Mouse (Mus musculus) embryonic facial prominence, embryonic 11.5 days (tissue): ENCODE results near the gene Palld. TPM values are rescaled to one million over a fixed set of nuclear protein-coding genes. Genes with fewer than 3 reads are reported as not detected.

Source experiments
- ATAC-seq: fragments of 200-750 bp; cut with Nextera tagmentation; replicated peaks from 2 replicates; pipeline ENCODE4 v1.8.0; 2017; ENCODE audit warnings: low read depth; ENCODE audit not compliant: insufficient number of reproducible peaks, low FRiP score, low TSS enrichment
- DNase-seq: peaks from one replicate; pipeline ENCODE4 v3.0.0-alpha.2; 2015; ENCODE audit warnings: low spot score
- H3K27ac ChIP-seq: fragments of 300-500 bp; sonication (generic); replicated peaks from 2 replicates; pipeline ENCODE4 v1.5.1; 2014; ENCODE audit warnings: mild to moderate bottlenecking, low read depth, low read length, control low read depth
- H3K27me3 ChIP-seq: fragments of 300-500 bp; sonication (generic); 2 replicates; pipeline ENCODE4 v1.6.1; 2014; ENCODE audit warnings: mild to moderate bottlenecking, low read length, moderate library complexity, mixed read lengths; ENCODE audit not compliant: control insufficient read depth, insufficient read depth
- H3K36me3 ChIP-seq: fragments of 300-500 bp; sonication (generic); replicated peaks from 2 replicates; pipeline ENCODE4 v1.6.1; 2014; ENCODE audit warnings: low read depth, mild to moderate bottlenecking, low read length, moderate library complexity, mixed read lengths; ENCODE audit not compliant: control insufficient read depth, insufficient read depth
- H3K4me1 ChIP-seq: fragments of 300-500 bp; sonication (generic); 2 replicates; pipeline ENCODE4 v1.6.1; 2014; ENCODE audit warnings: low read length, mixed read lengths; ENCODE audit not compliant: control insufficient read depth, insufficient read depth
- H3K4me2 ChIP-seq: fragments of 300-500 bp; sonication (generic); 2 replicates; pipeline ENCODE4 v1.6.1; 2014; ENCODE audit warnings: low read depth, mild to moderate bottlenecking, control low read depth, low read length, moderate library complexity
- H3K4me3 ChIP-seq: fragments of 300-500 bp; sonication (generic); 2 replicates; pipeline ENCODE4 v1.5.1; 2014; ENCODE audit warnings: low read depth, low read length, control low read depth
- H3K9ac ChIP-seq: fragments of 300-500 bp; sonication (generic); replicated peaks from 2 replicates; pipeline ENCODE4 v1.6.1; 2014; ENCODE audit warnings: mild to moderate bottlenecking, control low read depth, low read length
- H3K9me3 ChIP-seq: fragments of 300-500 bp; sonication (generic); replicated peaks from 2 replicates; pipeline ENCODE4 v1.6.1; 2016; ENCODE audit warnings: mild to moderate bottlenecking, low read length, inconsistent platforms, mixed read lengths; ENCODE audit not compliant: control insufficient read depth
- WGBS: fragments of 180-500 bp; shearing (Covaris S2); extraction: QIAGEN DNeasy Blood & Tissue Kit; methylation state at CpG from one replicate; pipeline ENCODE4 v1.1.7; 2014; 5-methylcytosine and 5-hydroxymethylcytosine counted together
- polyA plus RNA-seq: library from polyadenylated mRNA; unstranded; fragments of >200 nt; fragmentation: Nextera tagmentation; extraction: Ambion mirVana; gene quantifications from 2 replicates; pipeline ENCODE4 v1.2.1, GENCODE M21; 2014

Palld gene
- polyA plus RNA-seq, 1 experiment from 2014 or later: 52.4 TPM

DNA sequence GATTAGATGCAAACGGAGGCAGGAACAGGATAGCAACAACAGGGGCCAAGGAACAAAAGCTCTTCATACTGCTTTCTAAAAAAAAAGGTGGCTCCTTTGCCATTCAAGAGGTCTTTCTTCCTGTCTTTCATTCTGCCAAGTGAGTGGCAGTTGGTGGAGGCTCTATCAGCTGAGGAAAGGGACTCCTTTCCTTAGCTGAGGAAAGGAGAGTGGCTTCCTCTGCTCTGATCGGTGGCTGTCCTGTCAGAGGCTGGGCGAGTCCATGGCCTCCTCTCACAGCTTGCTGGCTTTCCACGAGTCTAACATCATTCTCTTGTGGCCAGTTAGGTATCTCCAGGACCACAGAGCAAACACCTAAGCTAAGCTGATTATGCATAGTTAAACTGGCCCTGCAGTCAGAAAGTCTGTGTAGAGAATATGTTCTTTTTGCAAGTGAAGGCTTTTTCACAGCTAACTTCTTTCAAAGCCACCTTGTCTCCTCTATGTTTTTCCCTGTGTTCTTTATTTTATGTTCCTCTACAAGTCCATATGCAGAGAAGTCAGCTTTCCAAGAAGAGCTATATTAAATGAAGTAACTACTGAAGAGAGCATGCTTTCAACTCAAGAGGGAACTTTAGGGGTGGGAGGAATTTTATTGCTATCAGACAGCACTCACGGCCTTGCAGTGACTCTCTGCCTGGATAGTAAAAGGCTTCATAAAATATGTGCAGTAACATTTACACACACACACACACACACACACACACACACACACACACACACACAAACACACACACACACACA lies 171.0 kb downstream of the Palld start:
- H3K27ac ChIP-seq: no peak overlapping the region
- no peaks in the 10 kb centered on the region for H3K27me3 ChIP-seq
- H3K4me1 ChIP-seq: no peaks in the 10 kb centered on the region
- no peak overlapping the region for H3K4me2 ChIP-seq
- DNase-seq (no peak), ATAC-seq (no peak)
- H3K9me3 ChIP-seq: no peaks in the 10 kb centered on the region
- H3K4me3 ChIP-seq: no peak overlapping the region
- 73% methylated on average over 5 of the region's 5 CpGs for WGBS
- no peaks in the 10 kb centered on the region for H3K36me3 ChIP-seq
- H3K9ac ChIP-seq: no peak overlapping the region

DNA sequence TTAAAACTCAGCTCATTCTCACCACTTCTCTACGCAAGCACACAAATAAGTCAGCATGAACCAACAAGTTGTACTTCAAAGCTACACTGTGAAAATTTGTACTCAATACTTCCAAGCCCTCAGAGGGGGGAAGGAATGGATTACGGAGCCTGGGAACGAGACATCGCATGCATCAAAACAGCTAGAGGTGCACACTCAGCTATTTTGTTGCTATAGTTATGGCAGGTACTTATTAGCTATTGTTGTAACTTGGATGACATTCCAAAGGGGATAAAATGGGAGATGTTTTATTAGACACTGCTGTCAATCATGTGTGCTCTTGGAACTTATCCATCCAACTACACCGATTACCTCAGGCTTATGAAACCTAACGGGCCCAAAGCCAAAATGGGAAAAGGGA lies 171.8 kb downstream of the Palld start:
- Histone ChIP-seq H3K9ac (no peak overlapping the region), H3K36me3 (no peaks in the 10 kb centered on the region), H3K27ac (no peak overlapping the region), H3K27me3 (no peaks in the 10 kb centered on the region), H3K4me3 (no peak overlapping the region), H3K4me1 (no peaks in the 10 kb centered on the region), H3K4me2 (no peak overlapping the region), H3K9me3 (no peaks in the 10 kb centered on the region)
- 87% methylated on average over 6 of the region's 6 CpGs for WGBS
- no peak for DNase-seq
- 0 out of 2 replicates have a peak, but pooled peaks have one; percentile 48 for ATAC-seq

DNA sequence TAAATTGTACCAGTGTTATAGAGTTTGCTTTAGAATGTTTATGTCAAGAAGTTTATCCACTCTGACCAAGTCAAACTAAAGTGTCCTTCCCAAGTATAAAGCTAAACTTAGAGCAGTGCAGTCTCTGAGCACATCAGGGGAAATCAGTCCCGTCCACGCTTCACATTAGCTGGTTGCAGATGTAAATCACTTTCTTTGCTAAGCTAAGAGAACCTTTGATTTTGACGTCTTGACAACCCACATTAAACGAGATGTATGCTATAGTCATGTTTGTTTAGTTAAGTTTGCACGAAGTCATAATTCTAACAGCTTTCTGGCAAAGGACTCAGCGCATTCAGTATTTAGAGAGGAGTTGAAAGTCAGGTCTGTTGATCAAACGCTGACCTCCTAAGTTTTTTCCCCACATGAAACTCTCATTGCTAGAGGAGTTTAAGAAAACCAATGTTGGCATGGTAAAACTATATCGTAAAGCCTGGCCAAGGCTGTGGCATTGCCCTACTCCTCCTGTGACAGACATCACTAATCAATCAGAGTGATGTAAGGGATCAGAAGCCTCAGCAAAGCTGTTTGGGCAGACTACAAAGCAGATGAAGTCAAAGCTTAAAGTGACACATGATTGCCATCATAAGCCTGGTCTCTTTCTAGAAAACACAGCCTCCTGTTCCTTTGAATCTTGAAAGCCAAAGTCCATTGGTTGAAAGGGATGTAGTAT lies 177.0 kb downstream of the Palld start:
- 80% methylated on average over 8 of the region's 8 CpGs for WGBS
- no peaks in the 10 kb centered on the region for H3K4me1 ChIP-seq
- no peaks in the 10 kb centered on the region for H3K9me3 ChIP-seq
- no peak overlapping the region for H3K4me3 ChIP-seq
- H3K9ac ChIP-seq: no peak overlapping the region
- DNase-seq: no peak
- ATAC-seq: no peak
- H3K36me3 ChIP-seq: no peaks in the 10 kb centered on the region
- H3K27me3 ChIP-seq: no peaks in the 10 kb centered on the region
- H3K27ac ChIP-seq: no peak overlapping the region
- H3K4me2 ChIP-seq: no peak overlapping the region

DNA sequence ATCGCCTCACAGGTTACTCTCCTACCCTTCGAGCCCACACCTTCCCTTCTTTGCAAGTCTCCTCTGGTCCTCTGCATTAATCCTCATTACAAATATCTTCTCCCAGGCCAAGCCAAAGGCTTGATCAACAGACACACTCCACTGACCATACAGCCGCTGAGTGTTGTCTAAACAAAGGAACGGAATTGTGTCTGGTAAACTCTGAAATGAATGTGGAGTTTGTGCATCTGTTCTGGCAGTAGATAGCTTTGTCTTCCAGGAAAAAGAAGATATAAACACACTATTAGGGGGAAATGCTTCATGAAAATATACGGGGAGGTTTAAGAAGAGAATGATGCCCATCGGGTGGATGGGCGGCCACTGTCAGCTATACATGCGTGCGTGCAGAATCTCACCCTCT lies 180.3 kb downstream of the Palld start:
- no peak overlapping the region for H3K4me2 ChIP-seq
- ATAC-seq: no peak

DNA sequence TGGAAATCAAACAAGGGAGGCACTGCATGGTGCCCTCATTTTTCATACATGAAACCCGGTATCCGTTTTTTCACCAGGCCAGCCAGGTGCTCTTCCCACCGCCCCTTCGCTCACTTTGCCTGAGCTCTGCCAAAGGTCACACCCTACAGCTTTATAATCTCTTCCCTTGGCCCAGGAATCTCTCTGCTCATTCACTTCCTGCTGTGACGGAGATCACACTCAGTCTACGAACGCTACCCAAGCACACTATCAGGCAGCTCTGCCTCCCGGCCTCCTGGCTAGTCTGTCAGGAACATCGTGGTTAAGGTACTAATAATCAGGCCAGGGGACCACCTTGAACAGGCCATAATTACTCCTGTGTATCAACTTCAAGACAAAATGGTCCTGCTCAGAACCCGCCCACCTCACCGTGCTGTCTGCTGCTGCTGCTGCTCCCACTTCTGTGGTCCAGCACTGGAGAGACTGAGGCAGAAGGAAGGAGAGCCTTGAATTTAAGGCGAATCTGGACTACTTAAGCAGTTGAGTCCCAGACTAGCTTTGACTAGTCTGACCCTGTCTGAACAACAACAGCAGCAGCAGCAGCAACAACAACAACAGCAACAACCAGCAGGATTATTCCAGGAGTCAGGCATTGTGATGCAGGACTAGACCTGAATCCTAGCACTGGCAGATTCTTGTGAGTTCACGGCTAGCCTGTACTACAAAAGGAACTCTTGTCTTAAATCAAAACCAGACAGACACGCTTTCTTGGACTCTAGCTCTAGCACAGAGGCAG lies 187.0 kb downstream of the Palld start:
- H3K4me2 ChIP-seq: no peak overlapping the region
- DNase-seq: no peak
- H3K9ac ChIP-seq: no peak overlapping the region
- no peak for ATAC-seq
- H3K9me3 ChIP-seq: no peaks in the 10 kb centered on the region
- no peak overlapping the region for H3K4me3 ChIP-seq
- WGBS: 49% methylated on average over 14 of the region's 14 CpGs
- no peaks in the 10 kb centered on the region for H3K27me3 ChIP-seq
- no peaks in the 10 kb centered on the region for H3K4me1 ChIP-seq
- no peak overlapping the region for H3K27ac ChIP-seq
- no peaks in the 10 kb centered on the region for H3K36me3 ChIP-seq

More for the DNA sequence above, 180.3 kb downstream of the Palld start:
- Histone ChIP-seq H3K27me3 (no peaks in the 10 kb centered on the region), H3K4me1 (no peaks in the 10 kb centered on the region), H3K4me3 (no peak overlapping the region), H3K27ac (no peak overlapping the region), H3K9ac (no peak overlapping the region), H3K9me3 (no peaks in the 10 kb centered on the region), H3K36me3 (no peaks in the 10 kb centered on the region)
- DNase-seq: no peak
- WGBS: 88% methylated on average over 9 of the region's 9 CpGs

DNA sequence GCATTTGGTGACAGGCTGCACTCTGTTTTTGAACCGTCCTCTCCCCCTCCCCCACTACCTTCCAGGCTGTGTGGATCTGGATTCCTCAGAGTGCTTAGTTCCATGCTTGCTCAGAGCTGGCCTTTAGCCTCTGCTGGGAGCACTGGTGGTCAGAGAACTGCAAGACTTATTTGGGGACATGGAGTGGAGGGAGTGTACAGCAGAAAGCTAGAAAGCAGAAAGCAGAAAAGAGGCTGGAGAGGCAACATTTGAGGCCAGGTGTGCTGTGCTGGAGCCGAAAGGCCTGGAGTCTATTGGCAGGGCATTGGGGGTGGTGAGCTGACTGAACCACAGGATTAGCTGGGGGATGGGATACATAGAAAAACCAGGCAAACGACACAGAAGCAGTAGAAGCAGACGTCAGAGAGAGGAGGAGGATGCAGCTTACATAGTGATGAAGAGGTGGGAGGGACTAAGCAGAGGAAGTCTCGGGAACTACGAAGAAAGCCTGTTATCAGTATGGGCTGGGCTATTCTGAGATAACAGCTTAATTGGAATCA lies 188.1 kb downstream of the Palld start:
- H3K4me3 ChIP-seq: no peak overlapping the region
- no peaks in the 10 kb centered on the region for H3K9me3 ChIP-seq
- ATAC-seq (0 out of 2 replicates have a peak, but pooled peaks have one; percentile 48), DNase-seq (no peak)
- H3K36me3 ChIP-seq: no peaks in the 10 kb centered on the region
- no peaks in the 10 kb centered on the region for H3K4me1 ChIP-seq
- 39% methylated on average over 6 of the region's 6 CpGs for WGBS
- no peaks in the 10 kb centered on the region for H3K27me3 ChIP-seq
- H3K9ac ChIP-seq: no peak overlapping the region
- H3K27ac ChIP-seq: no peak overlapping the region
- H3K4me2 ChIP-seq: no peak overlapping the region

- 89% methylated on average over 16 of the region's 16 CpGs for WGBS
- Histone ChIP-seq H3K27ac (no peak overlapping the region), H3K4me1 (no peaks in the 10 kb centered on the region), H3K4me2 (no peak overlapping the region), H3K4me3 (no peak overlapping the region), H3K27me3 (no peaks in the 10 kb centered on the region), H3K9ac (no peak overlapping the region), H3K9me3 (no peaks in the 10 kb centered on the region), H3K36me3 (no peaks in the 10 kb centered on the region)
- no peak for ATAC-seq
- no peak for DNase-seq
Observed at GRCm38 (mm10) chr8:61713195-61713990, 189.1 kb downstream of the Palld start.
